9 mouse cellular contexts compared by ENCODE assay signal in the genomic region with DNA sequence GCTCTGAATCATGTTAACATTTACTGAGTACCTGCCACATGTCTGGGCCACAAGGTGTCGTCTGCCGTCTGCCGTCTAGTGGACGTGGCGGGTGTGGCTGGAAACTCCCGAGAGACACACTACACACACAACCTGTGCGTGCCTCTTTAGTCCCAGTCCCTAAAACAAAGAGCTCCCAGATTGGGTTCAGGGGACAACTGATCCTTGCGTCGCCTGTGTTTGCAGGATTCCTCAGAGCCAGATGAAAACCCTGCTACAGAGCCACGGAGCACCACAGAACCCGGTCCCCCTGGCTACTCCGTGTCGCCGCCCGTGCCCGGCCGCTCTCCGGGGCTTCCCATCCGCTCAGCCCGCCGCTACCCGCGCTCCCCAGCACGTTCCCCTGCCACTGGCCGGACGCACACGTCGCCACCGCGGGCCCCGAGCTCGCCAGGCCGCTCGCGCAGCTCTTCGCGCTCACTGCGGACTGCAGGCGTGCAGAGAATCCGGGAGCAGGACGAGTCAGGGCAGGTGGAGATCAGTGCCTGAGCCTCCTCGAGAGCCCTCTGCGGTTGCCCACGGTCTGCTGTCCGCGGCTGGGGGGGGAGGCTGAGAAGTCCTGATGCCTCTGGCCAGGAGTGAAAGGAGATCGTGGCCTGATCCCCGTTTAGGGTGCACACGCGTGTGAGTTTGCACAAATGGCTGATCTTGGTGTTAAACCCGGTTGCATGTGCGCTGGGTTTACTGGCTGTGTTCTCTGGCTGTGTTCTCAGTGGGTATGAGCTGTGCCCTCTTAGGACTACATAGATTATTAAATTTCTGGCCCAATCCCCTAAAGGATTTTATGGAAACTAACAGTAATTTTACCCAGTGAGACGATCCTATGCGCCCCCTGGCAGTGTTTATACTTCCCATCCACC. TPM values are rescaled to one million over a fixed set of nuclear protein-coding genes. Genes with fewer than 3 reads are reported as not detected.
A peak's percentile ranks its signal among the peaks of the same experiment; 100 is the strongest.
DNase-seq lines count a peak whose midpoint lies in the region; ATAC-seq and TF ChIP-seq lines count a peak whose summit lies in the region.
"Had no signal": no experiment of that assay in that cellular context is flagged by ENCODE, and none has a peak within 500 bp of the region (broad histone marks: within the 10 kb centered on the region; RNA-seq: fewer than 3 reads in every experiment).

No protein-coding gene starts in this region.

- peak overlapping the region; percentile 56 for H3K9ac ChIP-seq in embryonic facial prominence, embryonic 12.5 days
- H3K9ac ChIP-seq in limb, embryonic 14.5 days (ENCODE audit: low read depth, low read length, severe bottlenecking): peak overlapping the region; percentile 73
- H3K9ac ChIP-seq in midbrain, embryonic 14.5 days (replicated peaks; ENCODE audit: low read length): peak overlapping the region; percentile 79

- H3K27ac ChIP-seq in testis, adult 2 months (ENCODE audit: control insufficient read depth, insufficient read depth, low read depth, low read length): no peak overlapping the region
- no peak overlapping the region for H3K27ac ChIP-seq in embryonic facial prominence, embryonic 12.5 days
- no peak overlapping the region for H3K27ac ChIP-seq in limb, embryonic 14.5 days (replicated peaks; ENCODE audit: low read depth, low read length)
- peak overlapping the region; percentile 61 for H3K27ac ChIP-seq in midbrain, embryonic 14.5 days (replicated peaks; ENCODE audit: low read depth, low read length)

- H3K4me1 ChIP-seq in testis, adult 2 months (ENCODE audit: control insufficient read depth, insufficient read depth, low read length): peaks cover 11% of the 10 kb centered on the region
- H3K4me1 ChIP-seq in embryonic facial prominence, embryonic 12.5 days: no peaks in the 10 kb centered on the region
- H3K4me1 ChIP-seq in limb, embryonic 14.5 days (ENCODE audit: control insufficient read depth, insufficient read depth, low read length): peaks cover 5% of the 10 kb centered on the region; the same call in 1 of the 2 replicates
- H3K4me1 ChIP-seq in midbrain, embryonic 14.5 days (ENCODE audit: control insufficient read depth, insufficient read depth, low read length): 0 out of 2 replicates have a peak, but pooled peaks cover 3% of the 10 kb centered on the region

- no peaks in the 10 kb centered on the region for H3K27me3 ChIP-seq in testis, adult 2 months (ENCODE audit: control insufficient read depth, insufficient read depth, low read length)
- H3K27me3 ChIP-seq in embryonic facial prominence, embryonic 12.5 days: peaks cover 30% of the 10 kb centered on the region
- peaks cover 17% of the 10 kb centered on the region for H3K27me3 ChIP-seq in limb, embryonic 14.5 days (ENCODE audit: control insufficient read depth, insufficient read depth, low read length)
- H3K27me3 ChIP-seq in midbrain, embryonic 14.5 days (ENCODE audit: control insufficient read depth, insufficient read depth, low read length): no peaks in the 10 kb centered on the region

- H3K9me3 ChIP-seq in embryonic facial prominence, embryonic 12.5 days: no peaks in the 10 kb centered on the region
- no peaks in the 10 kb centered on the region for H3K9me3 ChIP-seq in limb, embryonic 14.5 days (ENCODE audit: control insufficient read depth, low read length)
- no peaks in the 10 kb centered on the region for H3K9me3 ChIP-seq in midbrain, embryonic 14.5 days (ENCODE audit: control insufficient read depth, low read length)

- H3K4me3 ChIP-seq in testis, adult 2 months (ENCODE audit: control insufficient read depth, low read depth, low read length): peak overlapping the region; percentile 11
- peak overlapping the region; percentile 37 for H3K4me3 ChIP-seq in embryonic facial prominence, embryonic 12.5 days
- H3K4me3 ChIP-seq in limb, embryonic 14.5 days (replicated peaks; ENCODE audit: low read length): peak overlapping the region; percentile 44
- H3K4me3 ChIP-seq in midbrain, embryonic 14.5 days (replicated peaks; ENCODE audit: low read depth, low read length): peak overlapping the region; percentile 49

- H3K4me2 ChIP-seq in embryonic facial prominence, embryonic 12.5 days (replicated peaks): peak overlapping the region; percentile 77
- peak overlapping the region; percentile 89 for H3K4me2 ChIP-seq in limb, embryonic 14.5 days (replicated peaks; ENCODE audit: low read depth, low read length, severe bottlenecking)
- peak overlapping the region; percentile 81 for H3K4me2 ChIP-seq in midbrain, embryonic 14.5 days (ENCODE audit: low read length)

- no peaks in the 10 kb centered on the region for H3K36me3 ChIP-seq in testis, adult 2 months (ENCODE audit: control insufficient read depth, insufficient read depth, low read length)
- no peaks in the 10 kb centered on the region for H3K36me3 ChIP-seq in embryonic facial prominence, embryonic 12.5 days
- no peaks in the 10 kb centered on the region for H3K36me3 ChIP-seq in limb, embryonic 14.5 days (ENCODE audit: control insufficient read depth, insufficient read depth, low read length)
- no peaks in the 10 kb centered on the region for H3K36me3 ChIP-seq in midbrain, embryonic 14.5 days (ENCODE audit: control insufficient read depth, insufficient read depth, low read length)

- no peak for DNase-seq in testis, postnatal 14 days (ENCODE audit: low spot score)
- DNase-seq in heart, postnatal 25 days (ENCODE audit: low spot score): peak; percentile 9
- DNase-seq in limb, embryonic 14.5 days (ENCODE audit: low spot score): no peak
- DNase-seq in midbrain, embryonic 14.5 days: peak; percentile 79
- no peak for DNase-seq in layer of hippocampus, adult 11-12 months (ENCODE audit: low spot score)
- DNase-seq in right cerebral cortex, postnatal 36 days (ENCODE audit: low spot score in 2 of 2): no peak

- peak; percentile 67 for ATAC-seq in embryonic facial prominence, embryonic 12.5 days (ENCODE audit: insufficient number of reproducible peaks, insufficient read depth, low FRiP score, low TSS enrichment)
- peak; percentile 73 for ATAC-seq in limb, embryonic 14.5 days (ENCODE audit: low FRiP score, low read depth)
- ATAC-seq in midbrain, embryonic 14.5 days (ENCODE audit: low FRiP score, low TSS enrichment): peak; percentile 75

- TF ChIP-seq POLR2A in testis, adult 2 months (IDR thresholded peaks at IDR 0.05; ENCODE audit: control insufficient read depth, low read depth, low read length): no peak
- TF ChIP-seq POLR2A in limb, embryonic 14.5 days (IDR thresholded peaks at IDR 0.05; ENCODE audit: borderline replicate concordance, extremely low read depth, insufficient read depth, insufficient read length): no peak

- TF ChIP-seq CTCF in testis, adult 2 months (IDR thresholded peaks at IDR 0.05; ENCODE audit: control insufficient read depth, insufficient read depth, insufficient replicate concordance, low read depth, low read length): no peak

- 7% methylated on average over 49 of the region's 54 CpGs for WGBS in embryonic facial prominence, embryonic 12.5 days
- WGBS in limb, embryonic 14.5 days: 8% methylated on average over 51 of the region's 54 CpGs
- WGBS in midbrain, embryonic 14.5 days: 7% methylated on average over 54 of the region's 54 CpGs

- intact Hi-C loops in heart, postnatal 25 days (cut with DNase I): loop anchor here (2.0 kb wide), 1 partner anchor 20 kb away; no protein-coding TSS in a partner anchor

RNA-seq across cellular contexts. Expression of a gene that starts 17.2 kb away (rescaled TPM):
- 1.0 and 1.2 TPM in 2 replicates for polyA plus RNA-seq in testis, adult 2 months (2012; rRNA removed)
- 7.7 and 8.9 TPM in 2 replicates for polyA plus RNA-seq in embryonic facial prominence, embryonic 12.5 days (2016; fragmentation: Nextera tagmentation; extraction: Ambion mirVana)
- total RNA-seq in heart, postnatal 25 days (2021): 10 to 100 TPM; 29.7 to 30.1 TPM
- polyA plus RNA-seq in limb, embryonic 14.5 days (2012; rRNA removed): 13.2 and 17.6 TPM in 2 replicates
- polyA plus RNA-seq in limb, embryonic 14.5 days (2014; fragmentation: Nextera tagmentation; extraction: Ambion mirVana): 12.4 and 13.8 TPM in 2 replicates
- 2.6 and 4.5 TPM in 2 replicates for polyA plus RNA-seq in midbrain, embryonic 14.5 days (2014; fragmentation: Nextera tagmentation; extraction: Ambion mirVana)

RNA-seq across cellular contexts. Expression of a gene that starts 17.4 kb away (rescaled TPM):
- polyA plus RNA-seq in testis, adult 2 months (2012; rRNA removed): 21.3 and 26.5 TPM in 2 replicates
- 0.10 TPM in 1 of 2 replicates, not detected in the other for polyA plus RNA-seq in embryonic facial prominence, embryonic 12.5 days (2016; fragmentation: Nextera tagmentation; extraction: Ambion mirVana)
- not detected for total RNA-seq in heart, postnatal 25 days (2021)
- 0.05 and 0.11 TPM in 2 replicates for polyA plus RNA-seq in limb, embryonic 14.5 days (2012; rRNA removed)
- 0.10 TPM in 1 of 2 replicates, not detected in the other for polyA plus RNA-seq in limb, embryonic 14.5 days (2014; fragmentation: Nextera tagmentation; extraction: Ambion mirVana)
- 6.1 and 11.9 TPM in 2 replicates for polyA plus RNA-seq in midbrain, embryonic 14.5 days (2014; fragmentation: Nextera tagmentation; extraction: Ambion mirVana)
- polyA plus RNA-seq: spleen, adult 2 months had no signal

RNA-seq across cellular contexts. Expression of a gene that starts 36.3 kb away (rescaled TPM):
- 3.4 and 4.6 TPM in 2 replicates for polyA plus RNA-seq in testis, adult 2 months (2012; rRNA removed)
- 8.3 and 8.4 TPM in 2 replicates for polyA plus RNA-seq in embryonic facial prominence, embryonic 12.5 days (2016; fragmentation: Nextera tagmentation; extraction: Ambion mirVana)
- 1 to 10 TPM; 1.3 to 1.5 TPM for total RNA-seq in heart, postnatal 25 days (2021)
- 3.3 and 4.6 TPM in 2 replicates for polyA plus RNA-seq in limb, embryonic 14.5 days (2012; rRNA removed)
- polyA plus RNA-seq in limb, embryonic 14.5 days (2014; fragmentation: Nextera tagmentation; extraction: Ambion mirVana): 6.0 and 6.4 TPM in 2 replicates
- polyA plus RNA-seq in midbrain, embryonic 14.5 days (2014; fragmentation: Nextera tagmentation; extraction: Ambion mirVana): 8.5 and 9.4 TPM in 2 replicates

RNA-seq across cellular contexts. Expression of a gene that starts 48.5 kb away (rescaled TPM):
- polyA plus RNA-seq in testis, adult 2 months (2012; rRNA removed): 1.0 and 1.4 TPM in 2 replicates
- 2.7 TPM in 2 replicates for polyA plus RNA-seq in embryonic facial prominence, embryonic 12.5 days (2016; fragmentation: Nextera tagmentation; extraction: Ambion mirVana)
- total RNA-seq in heart, postnatal 25 days (2021): not detected
- polyA plus RNA-seq in limb, embryonic 14.5 days (2012; rRNA removed): 0.39 and 0.87 TPM in 2 replicates
- 0.07 and 0.21 TPM in 2 replicates for polyA plus RNA-seq in limb, embryonic 14.5 days (2014; fragmentation: Nextera tagmentation; extraction: Ambion mirVana)
- 8.9 and 13.3 TPM in 2 replicates for polyA plus RNA-seq in midbrain, embryonic 14.5 days (2014; fragmentation: Nextera tagmentation; extraction: Ambion mirVana)

Comparison
In these comparisons a context has a peak if more than half of its experiments do, and no peak if none do; other contexts are left out.
1. DNase-seq: peak in heart, postnatal 25 days (single experiment) and midbrain, embryonic 14.5 days (single experiment); none in testis, postnatal 14 days (single experiment), limb, embryonic 14.5 days (single experiment), layer of hippocampus, adult 11-12 months (single experiment) and right cerebral cortex, postnatal 36 days (0 of 2).
2. Peak in every context shown above with its lines, with median percentiles within 50 percentile points of each other: H3K4me3 ChIP-seq, ATAC-seq, H3K4me2 ChIP-seq and H3K9ac ChIP-seq.